Mouse (Mus musculus) CD4-positive, CD25-positive, alpha-beta regulatory T cell, adult 4 months (primary cell): ENCODE results near the gene Ifitm1. TPM values are rescaled to one million over a fixed set of nuclear protein-coding genes. Genes with fewer than 3 reads are reported as not detected.
"Not testable (repeated sequence)": the region's sequence is repeated elsewhere in the genome, so short reads cannot be mapped to it uniquely, and the experiment has no call there.

ENCODE experiments used
- ATAC-seq: one replicate; pipeline ENCODE4 v1.8.0; 2017
- polyA plus RNA-seq, 2 experiments: library from polyadenylated mRNA; unstranded; fragments of 100-300 nt; shearing (Covaris generic); gene quantifications; one replicate each; pipeline ENCODE4 v1.2.1; 2017

The Ifitm1 gene
- polyA plus RNA-seq, 2 experiments from 2014 or later = not detected

- ATAC-seq = no peak
Measured at GRCm38 (mm10) chr7:140951051-140951450, 16.0 kb upstream of the Ifitm1 start.

GRCm38 (mm10) chr7:140951765-140952164 lies 15.3 kb upstream of the Ifitm1 start:
- no peak for ATAC-seq

- no peak for ATAC-seq
Measured at GRCm38 (mm10) chr7:140952441-140952840, 14.6 kb upstream of the Ifitm1 start.

GRCm38 (mm10) chr7:140953133-140953532 lies 13.9 kb upstream of the Ifitm1 start:
- ATAC-seq = no peak

- no peak for ATAC-seq
Measured at GRCm38 (mm10) chr7:140953800-140954732, 13.0 kb upstream of the Ifitm1 start.

- no peak for ATAC-seq
Measured at GRCm38 (mm10) chr7:140954733-140955071, 12.3 kb upstream of the Ifitm1 start.

- ATAC-seq = peak; percentile 57
Measured at GRCm38 (mm10) chr7:140955342-140955741, 11.7 kb upstream of the Ifitm1 start.

- no peak for ATAC-seq
Measured at GRCm38 (mm10) chr7:140955758-140956555, 11.1 kb upstream of the Ifitm1 start, which contains the start of the genes Gm45717 and Ifitm2. TSS of gene Gm45717 (minus strand) at chr7:140955937. TSS of gene Ifitm2 (minus strand) at chr7:140955987.

GRCm38 (mm10) chr7:140956556-140956869 lies 10.5 kb upstream of the Ifitm1 start:
- ATAC-seq = no peak

GRCm38 (mm10) chr7:140959181-140959901 lies 7.7 kb upstream of the Ifitm1 start:
- peak; percentile 60 for ATAC-seq

- ATAC-seq = no peak
Measured at GRCm38 (mm10) chr7:140960026-140960425, 7.0 kb upstream of the Ifitm1 start.

GRCm38 (mm10) chr7:140961416-140961815 lies 5.6 kb upstream of the Ifitm1 start:
- ATAC-seq = no peak

GRCm38 (mm10) chr7:140962733-140963132 lies 4.3 kb upstream of the Ifitm1 start:
- no peak for ATAC-seq

- no peak for ATAC-seq
Measured at GRCm38 (mm10) chr7:140967862-140968591, 1.0 kb downstream of the Ifitm1 start.

GRCm38 (mm10) chr7:140968710-140969109 lies 1.7 kb downstream of the Ifitm1 start:
- ATAC-seq = not testable (repeated sequence)

GRCm38 (mm10) chr7:140970931-140971330 lies 3.9 kb downstream of the Ifitm1 start:
- ATAC-seq = no peak

- ATAC-seq = no peak
Measured at GRCm38 (mm10) chr7:140971479-140972171, 4.6 kb downstream of the Ifitm1 start.

- no peak for ATAC-seq
Measured at GRCm38 (mm10) chr7:140973396-140974165, 6.6 kb downstream of the Ifitm1 start.

GRCm38 (mm10) chr7:140974940-140975339 lies 7.9 kb downstream of the Ifitm1 start:
- ATAC-seq = no peak

- ATAC-seq = no peak
Measured at GRCm38 (mm10) chr7:140975465-140975864, 8.4 kb downstream of the Ifitm1 start.

- ATAC-seq = not testable (repeated sequence)
Measured at GRCm38 (mm10) chr7:140976720-140977119, 9.7 kb downstream of the Ifitm1 start.
